Comparison of ENCODE assay signal across 8 mouse cellular contexts in the genomic region with DNA sequence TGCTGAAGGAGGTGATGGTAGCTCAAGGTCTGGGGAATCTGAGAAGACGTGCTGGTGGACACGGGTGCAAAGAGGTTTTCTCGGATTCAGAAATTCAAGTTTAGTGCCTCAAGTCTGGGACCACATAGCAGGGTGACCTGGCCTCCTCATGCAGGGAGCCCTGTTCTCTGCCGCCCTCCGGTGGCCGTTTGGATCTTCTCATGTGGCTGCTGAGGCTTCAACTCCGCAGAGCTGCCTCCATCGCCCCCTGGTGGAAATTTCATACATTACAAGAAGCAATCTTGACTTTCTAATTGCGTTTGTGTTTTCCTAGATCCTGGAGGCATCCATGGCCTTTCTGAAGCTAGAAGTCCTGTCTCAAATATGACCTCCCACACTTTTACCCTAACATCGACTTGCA. TPM values are rescaled to one million over a fixed set of nuclear protein-coding genes. Genes with fewer than 3 reads are reported as not detected.
DNase-seq lines count a peak whose midpoint lies in the region; ATAC-seq and TF ChIP-seq lines count a peak whose summit lies in the region.

No protein-coding gene starts in this region.

- no peak overlapping the region for H3K27ac ChIP-seq in gastrocnemius, adult 2 months
- peak overlapping the region; percentile 71; the same call in 1 of the 2 replicates for H3K27ac ChIP-seq in left cerebral cortex, adult 2 months

- H3K4me3 ChIP-seq in gastrocnemius, adult 2 months, result no peak overlapping the region
- H3K4me3 ChIP-seq in left cerebral cortex, adult 2 months, result no peak overlapping the region

- TF ChIP-seq CTCF in gastrocnemius, adult 2 months (IDR thresholded peaks at IDR 0.05), result 0 out of 2 replicates have a peak, but pooled peaks have one; percentile 100
- no peak; the same call in none of the 2 replicates for TF ChIP-seq CTCF in left cerebral cortex, adult 2 months (IDR thresholded peaks at IDR 0.05)

- peak; percentile 95 for DNase-seq in adipocyte (ENCODE audit: low spot score)
- DNase-seq in gastrocnemius, adult 2 months, result peak; percentile 93
- DNase-seq in induced T-regulatory cell, adult 2 months (ENCODE audit: low read depth), result peak; percentile 94
- peak; percentile 90 to 93 for DNase-seq in left cerebral cortex, adult 2 months (ENCODE audit: extremely low spot score in 1 of 2, low spot score in 2 of 2)
- DNase-seq in right cerebral cortex, postnatal 14 days, result peak; percentile 95
- peak; percentile 83 to 90 for DNase-seq in urinary bladder, postnatal 36 days (ENCODE audit: low spot score in 2 of 2)

- intact Hi-C loops in gastrocnemius, adult 2 months (cut with DNase I), result loop anchor here (1.0 kb wide), 1 partner anchor 44 kb away; no protein-coding TSS in a partner anchor
- intact Hi-C loops in left cerebral cortex, adult 2 months (cut with DNase I), result loop anchor here (1.0 to 10.0 kb wide), 4 partner anchors 44 to 592 kb away; no protein-coding TSS in a partner anchor

- ATAC-seq in common myeloid progenitor, adult 5-6 weeks (replicated peaks; ENCODE audit: low read depth, poor library complexity, severe bottlenecking), result peak; percentile 86
- peak; percentile 86 for ATAC-seq in megakaryocyte-erythroid progenitor cell, adult 5-6 weeks (replicated peaks; ENCODE audit: low FRiP score, low TSS enrichment, poor library complexity, severe bottlenecking)

RNA-seq across cellular contexts. Expression of a gene that starts 20.6 kb away (rescaled TPM):
- 21.2 and 23.2 TPM in 2 replicates for total RNA-seq in common myeloid progenitor, adult 5-6 weeks (2017)
- total RNA-seq in gastrocnemius, adult 2 months (2021), result 10 to 100 TPM; 67.7 to 70.2 TPM
- 10 to 100 TPM; 79.8 to 85.7 TPM for total RNA-seq in left cerebral cortex, adult 2 months (2021)
- 11.3 and 14.1 TPM in 2 replicates for total RNA-seq in megakaryocyte-erythroid progenitor cell, adult 5-6 weeks (2014; fragmentation: Nextera tagmentation)
- total RNA-seq in megakaryocyte-erythroid progenitor cell, adult 5-6 weeks (2017), result 12.6 and 20.3 TPM in 2 replicates
